Mouse (Mus musculus) spleen, adult 2 months (tissue): ENCODE data around the gene Timm17a.

Source experiments
- CTCF ChIP-seq: fragments of 200-500 bp; IDR thresholded peaks from 2 replicates; pipeline ENCODE4 v1.5.1; 2011; ENCODE audit warnings: mild to moderate bottlenecking, inconsistent platforms; ENCODE audit not compliant: insufficient read depth, insufficient read length, insufficient replicate concordance; ENCODE audit errors: extremely low read depth
- POLR2A ChIP-seq: fragments of 200-500 bp; IDR thresholded peaks from 2 replicates; pipeline ENCODE4 v1.6.1; 2011; ENCODE audit warnings: low read depth, low read length, inconsistent platforms

DNA sequence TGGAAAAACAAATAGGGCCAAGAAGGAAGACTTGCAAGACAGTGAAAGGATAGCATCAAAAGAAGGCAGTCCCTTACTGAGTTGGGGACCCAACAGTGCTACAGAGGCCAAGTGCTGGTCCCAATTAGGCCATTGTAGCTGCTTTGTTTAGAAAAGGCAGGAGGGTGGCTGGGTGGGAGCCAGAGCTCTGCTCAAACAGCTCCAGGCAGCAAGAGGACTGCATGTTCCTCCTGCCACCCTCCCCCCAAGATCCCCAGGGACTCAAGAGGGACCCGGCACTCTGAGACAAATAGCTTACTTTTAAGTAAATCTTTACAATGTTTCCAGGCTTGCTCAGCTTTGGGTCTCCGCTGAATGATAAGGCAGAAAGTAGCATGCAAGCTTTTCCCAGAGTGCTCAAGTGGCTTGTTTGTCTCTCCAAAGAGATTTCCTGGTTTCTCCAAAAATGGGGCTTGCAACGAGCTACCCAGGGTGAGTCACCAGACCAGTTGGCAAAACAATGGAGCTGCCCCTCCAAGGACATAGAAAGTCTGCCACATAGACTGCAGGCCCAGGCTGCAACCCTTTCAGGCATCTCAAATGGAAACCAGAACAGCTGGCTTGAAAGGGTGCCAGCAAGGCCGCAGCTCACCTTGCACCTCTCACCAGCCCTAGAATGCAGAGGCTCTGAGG is 34.1 kb upstream of the Timm17a start:
- no peak for TF ChIP-seq POLR2A
- TF ChIP-seq CTCF: no peak
